Mouse (Mus musculus): ENCODE results near the gene Tfr2.

DNA sequence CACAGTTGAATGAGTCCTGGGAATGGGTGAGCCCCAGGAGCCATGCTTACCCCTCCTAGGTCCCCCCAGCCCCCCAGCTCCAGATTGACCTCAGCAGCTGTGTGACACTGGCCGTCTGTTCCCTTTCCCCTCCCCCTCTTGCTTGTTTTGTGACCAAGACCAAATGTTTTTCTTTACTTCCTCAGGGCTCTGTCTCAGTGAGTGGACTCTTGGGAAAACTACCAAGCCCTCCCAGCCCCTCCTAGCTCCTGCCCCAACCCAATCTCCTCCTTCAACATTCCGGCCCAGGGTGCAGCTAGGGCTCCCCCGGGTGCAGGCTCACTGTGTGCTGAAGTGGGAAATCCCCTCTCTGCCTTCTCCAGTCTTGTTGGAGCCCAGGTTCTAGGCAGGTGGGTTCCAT is 61.0 kb downstream of the Tfr2 start:
- TF ChIP-seq POLR2A (IDR thresholded peaks at IDR 0.05; ENCODE audit: borderline replicate concordance, extremely low read depth, low read depth, low read length) (no peak), CTCF (IDR thresholded peaks at IDR 0.05; ENCODE audit: insufficient read depth, low read length) (no peak)

Data from lung, adult 2 months (tissue).